Mouse (Mus musculus) ES-E14 (cell line): ENCODE measurements around the gene Gin1. TPM values are rescaled to one million over a fixed set of nuclear protein-coding genes. Genes with fewer than 3 reads are reported as not detected.

Source experiments
- DNase-seq: peaks from one replicate; pipeline ENCODE4 v3.0.0-alpha.2; 2013; ENCODE audit warnings: low read depth, low spot score
- H3K27ac ChIP-seq: 2 replicates; pipeline ENCODE4 v1.5.1; 2012; ENCODE audit warnings: low read depth, mild to moderate bottlenecking, low read length, moderate library complexity, mixed read lengths; ENCODE audit not compliant: poor library complexity, insufficient read depth, severe bottlenecking
- H3K36me3 ChIP-seq: 2 replicates; pipeline ENCODE4 v1.6.1; 2012; ENCODE audit warnings: mild to moderate bottlenecking, low read length, moderate library complexity, mixed read lengths; ENCODE audit not compliant: control insufficient read depth, poor library complexity, insufficient read depth, severe bottlenecking
- H3K4me1 ChIP-seq, 2 experiments: fragments of 150-350 bp in 1 of 2; sonication (generic) in 1 of 2; 2 replicates each; pipeline ENCODE4 v1.6.1; 2012; ENCODE audit warnings: low read length in 2 of 2, mild to moderate bottlenecking in 1 of 2, mixed read lengths in 1 of 2; ENCODE audit not compliant: control insufficient read depth in 2 of 2, insufficient read depth in 2 of 2, poor library complexity in 1 of 2
- H3K4me3 ChIP-seq, 2 experiments: fragments of 150-350 bp in 1 of 2; sonication (generic) in 1 of 2; 2 replicates each; pipeline ENCODE4 v1.5.1; 2012; ENCODE audit warnings: low read length in 2 of 2, low read depth in 1 of 2, mild to moderate bottlenecking in 1 of 2, mixed read lengths in 1 of 2; ENCODE audit not compliant: insufficient read depth in 1 of 2, poor library complexity in 1 of 2, severe bottlenecking in 1 of 2
- H3K9ac ChIP-seq: 2 replicates; pipeline ENCODE4 v1.6.1; 2012; ENCODE audit warnings: low read depth, mild to moderate bottlenecking, low read length, mixed read lengths; ENCODE audit not compliant: poor library complexity, insufficient read depth, severe bottlenecking
- H3K9me3 ChIP-seq: fragments of 150-350 bp; sonication (generic); 2 replicates; pipeline ENCODE4 v1.6.1; 2012; ENCODE audit warnings: low read depth, mild to moderate bottlenecking, low read length; ENCODE audit not compliant: control insufficient read depth, insufficient read depth
- CHD2 ChIP-seq: IDR thresholded peaks from 2 replicates; pipeline ENCODE4 v1.6.1; 2014; ENCODE audit warnings: mild to moderate bottlenecking, low read depth, low read length, inconsistent platforms
- HCFC1 ChIP-seq: IDR thresholded peaks from 2 replicates; pipeline ENCODE4 v1.6.1; 2012; ENCODE audit warnings: low read length, inconsistent platforms, borderline replicate concordance; ENCODE audit not compliant: insufficient read depth
- MAFK ChIP-seq: IDR thresholded peaks from 2 replicates; pipeline ENCODE4 v1.6.1; 2014; ENCODE audit warnings: mild to moderate bottlenecking, low read depth, low read length, inconsistent platforms; ENCODE audit not compliant: insufficient read depth
- ZC3H11A ChIP-seq: IDR thresholded peaks from 2 replicates; pipeline ENCODE4 v1.6.1; 2012; ENCODE audit warnings: low read depth, mild to moderate bottlenecking, inconsistent platforms, low read length, borderline replicate concordance
- ZNF384 ChIP-seq: IDR thresholded peaks from 2 replicates; pipeline ENCODE4 v1.6.1; 2012; ENCODE audit warnings: low read depth, low read length, inconsistent platforms
- in situ Hi-C, 2 experiments: fragments of 600-800 bp; cut with MboI; formaldehyde crosslinking; loops; one replicate each; pipeline ENCODE4 v1.15.1; 2025; ENCODE audit warnings: low sequenced_read_pairs in 2 of 2, inconsistent platforms in 1 of 2; ENCODE audit not compliant: unreplicated experiment in 2 of 2
- total RNA-seq: library from RNA; depleted of rRNA; stranded (reverse); fragments of 300-350 nt; gene quantifications from 2 replicates; pipeline ENCODE4 v1.2.3, GENCODE M21; 2012

Gene Gin1
- total RNA-seq, 1 experiment, result 8.6 TPM

DNA sequence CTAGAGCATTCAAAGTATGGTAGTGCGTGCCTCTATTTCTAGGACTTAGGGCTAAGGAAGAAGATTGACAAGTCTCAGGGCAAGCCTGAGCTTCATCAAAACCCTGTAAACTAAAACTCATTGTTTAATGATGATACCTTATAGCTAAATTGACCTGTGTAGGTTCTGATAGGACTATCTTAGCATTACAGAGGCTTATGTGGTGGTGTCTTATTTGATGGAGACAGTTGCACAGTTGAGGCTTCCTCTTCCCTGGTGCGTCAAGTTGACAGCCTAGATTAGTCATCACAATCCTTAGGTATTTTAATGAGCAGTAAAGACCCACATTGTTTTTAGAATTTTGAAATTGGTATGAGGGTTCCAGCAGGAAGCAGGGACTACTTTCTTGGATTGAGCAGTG, 4.0 kb downstream of the Gin1 start:
- in situ Hi-C loops, result no loop called here
- Histone ChIP-seq H3K9me3 (no peaks in the 10 kb centered on the region), H3K36me3 (no peaks in the 10 kb centered on the region), H3K4me3 (no peak overlapping the region), H3K4me1 (no peaks in the 10 kb centered on the region), H3K9ac (no peak overlapping the region), H3K27ac (no peak overlapping the region)
- no peak for TF ChIP-seq ZNF384
- no peak for TF ChIP-seq MAFK
- TF ChIP-seq HCFC1, result no peak
- TF ChIP-seq CHD2, result no peak
- no peak for TF ChIP-seq ZC3H11A
- DNase-seq, result no peak

DNA sequence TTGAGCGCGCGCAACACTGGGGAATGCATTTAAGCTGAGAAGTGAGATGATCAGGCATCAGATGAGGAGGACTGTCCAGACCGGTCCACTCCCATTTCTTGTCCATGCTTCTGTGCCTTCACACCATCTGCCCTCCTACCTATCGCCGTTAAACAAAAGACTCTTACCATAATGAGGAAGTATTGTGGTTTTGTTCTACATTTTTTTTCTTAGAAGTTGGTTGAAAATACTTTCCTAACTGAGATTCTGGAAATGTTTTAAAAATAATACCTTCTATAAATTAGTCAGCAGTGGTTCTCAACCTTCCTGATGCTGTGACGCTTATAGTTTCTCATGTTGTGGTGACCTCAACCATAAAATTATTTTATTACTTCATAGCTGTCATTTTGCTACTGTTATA, 11.7 kb downstream of the Gin1 start:
- Histone ChIP-seq H3K36me3 (no peaks in the 10 kb centered on the region), H3K9ac (no peak overlapping the region), H3K4me3 (no peak overlapping the region), H3K27ac (no peak overlapping the region), H3K4me1 (no peaks in the 10 kb centered on the region), H3K9me3 (no peaks in the 10 kb centered on the region)
- DNase-seq, result no peak
- no peak for TF ChIP-seq ZNF384
- TF ChIP-seq CHD2, result no peak
- no peak for TF ChIP-seq MAFK
- TF ChIP-seq ZC3H11A, result no peak
- no peak for TF ChIP-seq HCFC1
- in situ Hi-C loops, result no loop called here

DNA sequence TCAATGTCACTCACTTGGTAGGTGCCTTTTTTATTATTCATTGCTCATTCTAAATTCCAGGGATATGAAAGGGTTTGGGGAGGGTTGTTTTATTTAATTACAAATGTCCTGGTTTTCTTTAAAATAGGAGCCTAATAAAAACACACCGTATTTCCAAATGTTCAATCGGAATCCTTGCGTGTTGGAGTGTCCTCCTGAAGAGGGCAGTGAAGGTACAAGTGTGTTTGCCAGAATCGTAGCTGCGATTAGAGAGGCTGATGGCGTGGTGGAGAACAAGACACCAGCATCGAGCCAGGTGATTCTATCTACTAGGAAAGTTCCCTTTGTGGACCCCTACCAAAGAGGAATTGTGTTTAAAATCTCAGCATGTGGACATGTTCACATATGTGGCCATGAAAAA, 15.0 kb downstream of the Gin1 start:
- Histone ChIP-seq H3K9me3 (no peaks in the 10 kb centered on the region), H3K27ac (no peak overlapping the region), H3K4me3 (no peak overlapping the region), H3K36me3 (no peaks in the 10 kb centered on the region), H3K4me1 (no peaks in the 10 kb centered on the region), H3K9ac (no peak overlapping the region)
- in situ Hi-C loops, result no loop called here
- TF ChIP-seq MAFK (no peak), ZNF384 (no peak), ZC3H11A (no peak)
- no peak for DNase-seq

DNA sequence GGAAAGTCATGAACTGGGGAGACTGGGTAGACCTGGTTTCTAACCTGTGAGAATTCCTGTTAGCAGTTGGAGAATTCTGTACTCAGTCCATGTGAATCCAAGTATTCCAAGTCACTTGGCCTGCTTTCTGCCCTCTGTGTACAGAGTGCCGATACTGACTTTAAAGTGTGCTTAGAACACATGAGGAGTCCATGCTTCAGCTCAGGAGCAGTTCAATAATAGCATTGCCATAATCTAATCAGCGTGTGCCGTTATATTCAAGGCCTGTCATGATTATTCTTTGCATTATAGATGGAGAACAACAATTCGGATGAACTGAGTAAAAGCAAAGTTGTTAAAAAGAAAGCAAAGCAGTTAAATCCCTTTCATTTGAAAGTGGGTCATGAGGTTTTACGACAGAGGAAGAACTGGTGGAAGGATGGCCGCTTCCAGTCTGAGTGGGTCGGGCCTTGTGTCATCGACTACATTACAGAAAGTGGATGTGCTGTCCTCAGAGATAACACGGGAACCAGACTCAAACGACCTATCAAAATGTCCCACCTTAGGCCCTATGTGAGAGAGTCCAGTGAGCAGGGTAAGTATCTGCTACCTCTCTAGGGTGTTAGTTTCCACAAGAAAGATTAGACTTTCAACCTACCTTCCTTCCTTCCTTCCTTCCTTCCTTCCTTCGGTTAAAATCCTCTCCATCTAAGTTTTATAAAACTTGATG, 15.9 kb downstream of the Gin1 start:
- H3K9ac ChIP-seq, result no peak overlapping the region
- in situ Hi-C loops, result no loop called here
- H3K4me3 ChIP-seq, result no peak overlapping the region
- TF ChIP-seq CHD2 (no peak), ZC3H11A (no peak), ZNF384 (no peak), MAFK (no peak), HCFC1 (no peak)
- H3K4me1 ChIP-seq, result no peaks in the 10 kb centered on the region
- no peak for DNase-seq
- no peaks in the 10 kb centered on the region for H3K9me3 ChIP-seq
- no peak overlapping the region for H3K27ac ChIP-seq
- H3K36me3 ChIP-seq, result no peaks in the 10 kb centered on the region

DNA sequence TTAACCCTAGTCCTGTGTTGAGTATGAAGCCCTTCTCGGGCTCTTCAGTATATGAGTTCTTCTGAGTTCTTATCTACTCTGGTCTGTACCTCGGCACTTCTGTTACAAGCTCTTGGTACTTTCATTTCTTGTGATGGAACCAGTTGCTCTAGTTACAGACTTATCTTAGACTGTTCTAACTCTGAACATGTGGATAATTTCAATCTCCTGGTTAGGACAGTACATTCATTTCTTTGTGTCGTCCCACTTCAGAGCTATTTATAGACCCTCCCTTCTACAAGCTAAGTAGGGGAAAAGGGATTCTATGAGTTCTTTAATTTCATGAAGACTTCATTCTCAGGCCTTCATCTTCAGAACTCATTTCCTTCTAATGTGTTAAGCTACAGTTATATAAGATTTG, 17.7 kb downstream of the Gin1 start:
- in situ Hi-C loops, result no loop called here
- no peak overlapping the region for H3K9ac ChIP-seq
- no peaks in the 10 kb centered on the region for H3K36me3 ChIP-seq
- TF ChIP-seq MAFK, result no peak
- no peak overlapping the region for H3K4me3 ChIP-seq
- H3K4me1 ChIP-seq, result no peaks in the 10 kb centered on the region
- no peak for DNase-seq
- H3K27ac ChIP-seq, result no peak overlapping the region
- no peaks in the 10 kb centered on the region for H3K9me3 ChIP-seq
